Mouse (Mus musculus) intestine, postnatal 0 days (tissue): ENCODE data around the gene Pfkm. TPM values are rescaled to one million over a fixed set of nuclear protein-coding genes. Genes with fewer than 3 reads are reported as not detected.

Source experiments
- ATAC-seq: fragments of 200-750 bp; cut with Nextera tagmentation; 2 replicates; pipeline ENCODE4 v1.8.0; 2017; ENCODE audit warnings: mild to moderate bottlenecking, moderate TSS enrichment, moderate library complexity
- H3K27ac ChIP-seq: fragments of 300-500 bp; sonication (generic); 2 replicates; pipeline ENCODE4 v1.5.1; 2014; ENCODE audit warnings: mild to moderate bottlenecking, low read depth, low read length, moderate library complexity
- H3K27me3 ChIP-seq: fragments of 300-500 bp; sonication (generic); replicated peaks from 2 replicates; pipeline ENCODE4 v1.6.1; 2014; ENCODE audit warnings: low read length, mixed read lengths; ENCODE audit not compliant: control insufficient read depth, insufficient read depth
- H3K36me3 ChIP-seq: fragments of 300-500 bp; sonication (generic); 2 replicates; pipeline ENCODE4 v1.6.1; 2014; ENCODE audit warnings: mild to moderate bottlenecking, moderate library complexity; ENCODE audit not compliant: control insufficient read depth, insufficient read depth
- H3K4me1 ChIP-seq: fragments of 300-500 bp; sonication (generic); replicated peaks from 2 replicates; pipeline ENCODE4 v1.6.1; 2014; ENCODE audit warnings: antibody characterized with exemption, low read length, mixed read lengths; ENCODE audit not compliant: control insufficient read depth, insufficient read depth
- H3K4me2 ChIP-seq: fragments of 300-500 bp; sonication (generic); replicated peaks from 2 replicates; pipeline ENCODE4 v1.6.1; 2014; ENCODE audit warnings: low read depth, mild to moderate bottlenecking, moderate library complexity
- H3K4me3 ChIP-seq: fragments of 300-500 bp; sonication (generic); 2 replicates; pipeline ENCODE4 v1.5.1; 2014; ENCODE audit warnings: low read depth, low read length
- H3K9ac ChIP-seq: fragments of 300-500 bp; sonication (generic); 2 replicates; pipeline ENCODE4 v1.6.1; 2014; ENCODE audit warnings: mild to moderate bottlenecking, low read depth, low read length
- H3K9me3 ChIP-seq: fragments of 300-500 bp; sonication (generic); 2 replicates; pipeline ENCODE4 v1.6.1; 2016; ENCODE audit warnings: mixed run types; ENCODE audit not compliant: control insufficient read depth
- CTCF ChIP-seq: sonication (generic); IDR thresholded peaks from 2 replicates; pipeline ENCODE4 v1.5.1; 2016; ENCODE audit warnings: low read depth, mild to moderate bottlenecking, control low read depth, antibody characterized with exemption, moderate library complexity
- WGBS: fragments of 180-500 bp; shearing (Covaris S2); extraction: QIAGEN DNeasy Blood & Tissue Kit; methylation state at CpG from one replicate; pipeline ENCODE4 v1.1.7; 2014; 5-methylcytosine and 5-hydroxymethylcytosine counted together
- polyA plus RNA-seq: library from polyadenylated mRNA; unstranded; fragments of >200 nt; fragmentation: Nextera tagmentation; extraction: Ambion mirVana; gene quantifications from 2 replicates; pipeline ENCODE4 v1.2.1, GENCODE M21; 2015

Gene Pfkm
- polyA plus RNA-seq, 1 experiment from 2014 or later, result 15.6 TPM

GRCm38 (mm10) chr15:98065881-98066280 is 26.5 kb upstream of the Pfkm start:
- ATAC-seq, result no peak
- TF ChIP-seq CTCF, result no peak
- H3K4me3 ChIP-seq, result no peak overlapping the region
- WGBS, result 95% methylated on average over 5 of the region's 5 CpGs
- H3K4me1 ChIP-seq, result no peaks in the 10 kb centered on the region
- H3K36me3 ChIP-seq, result peaks cover 85% of the 10 kb centered on the region
- H3K27ac ChIP-seq, result no peak overlapping the region
- no peaks in the 10 kb centered on the region for H3K9me3 ChIP-seq
- no peak overlapping the region for H3K9ac ChIP-seq
- H3K27me3 ChIP-seq, result no peaks in the 10 kb centered on the region
- H3K4me2 ChIP-seq, result no peak overlapping the region

DNA sequence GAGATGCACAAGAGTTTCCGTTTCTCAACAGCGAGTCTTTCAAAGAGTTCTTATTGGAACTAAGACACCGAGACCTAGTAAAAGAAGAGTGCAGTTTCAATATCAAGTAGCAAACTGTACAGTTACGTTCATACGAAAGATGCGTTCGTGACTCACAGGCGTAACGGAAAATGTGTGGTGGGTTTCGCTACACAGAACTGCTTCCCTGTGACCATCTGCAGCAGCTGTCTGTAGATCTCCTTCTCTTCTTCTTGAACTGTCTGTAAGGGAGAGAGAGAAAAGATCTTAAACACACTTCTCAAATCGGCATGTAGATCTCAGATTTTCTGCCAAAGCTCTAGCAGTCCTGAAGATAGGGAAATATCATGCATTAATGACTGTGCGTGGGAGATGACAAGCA is 25.8 kb upstream of the Pfkm start:
- no peak overlapping the region for H3K4me2 ChIP-seq
- no peaks in the 10 kb centered on the region for H3K4me1 ChIP-seq
- H3K4me3 ChIP-seq, result no peak overlapping the region
- H3K27ac ChIP-seq, result no peak overlapping the region
- no peak for ATAC-seq
- H3K27me3 ChIP-seq, result no peaks in the 10 kb centered on the region
- peaks cover 80% of the 10 kb centered on the region for H3K36me3 ChIP-seq
- WGBS, result 94% methylated on average over 12 of the region's 12 CpGs
- TF ChIP-seq CTCF, result no peak
- H3K9me3 ChIP-seq, result no peaks in the 10 kb centered on the region
- no peak overlapping the region for H3K9ac ChIP-seq

- Histone ChIP-seq H3K9ac (no peak overlapping the region), H3K27ac (no peak overlapping the region), H3K4me1 (no peaks in the 10 kb centered on the region), H3K4me2 (no peak overlapping the region), H3K9me3 (no peaks in the 10 kb centered on the region), H3K36me3 (peaks cover 77% of the 10 kb centered on the region), H3K27me3 (no peaks in the 10 kb centered on the region), H3K4me3 (no peak overlapping the region)
- 64% methylated on average over 3 of the region's 3 CpGs for WGBS
- TF ChIP-seq CTCF, result no peak
- no peak for ATAC-seq
Observed at GRCm38 (mm10) chr15:98067492-98067891, 24.9 kb upstream of the Pfkm start.

- H3K4me3 ChIP-seq, result no peak overlapping the region
- no peaks in the 10 kb centered on the region for H3K27me3 ChIP-seq
- no peaks in the 10 kb centered on the region for H3K9me3 ChIP-seq
- H3K9ac ChIP-seq, result no peak overlapping the region
- 90% methylated on average over 9 of the region's 9 CpGs for WGBS
- H3K4me2 ChIP-seq, result no peak overlapping the region
- TF ChIP-seq CTCF, result no peak
- H3K4me1 ChIP-seq, result no peaks in the 10 kb centered on the region
- peaks cover 66% of the 10 kb centered on the region for H3K36me3 ChIP-seq
- H3K27ac ChIP-seq, result no peak overlapping the region
- no peak for ATAC-seq
Observed at GRCm38 (mm10) chr15:98068506-98068905, 23.9 kb upstream of the Pfkm start.

DNA sequence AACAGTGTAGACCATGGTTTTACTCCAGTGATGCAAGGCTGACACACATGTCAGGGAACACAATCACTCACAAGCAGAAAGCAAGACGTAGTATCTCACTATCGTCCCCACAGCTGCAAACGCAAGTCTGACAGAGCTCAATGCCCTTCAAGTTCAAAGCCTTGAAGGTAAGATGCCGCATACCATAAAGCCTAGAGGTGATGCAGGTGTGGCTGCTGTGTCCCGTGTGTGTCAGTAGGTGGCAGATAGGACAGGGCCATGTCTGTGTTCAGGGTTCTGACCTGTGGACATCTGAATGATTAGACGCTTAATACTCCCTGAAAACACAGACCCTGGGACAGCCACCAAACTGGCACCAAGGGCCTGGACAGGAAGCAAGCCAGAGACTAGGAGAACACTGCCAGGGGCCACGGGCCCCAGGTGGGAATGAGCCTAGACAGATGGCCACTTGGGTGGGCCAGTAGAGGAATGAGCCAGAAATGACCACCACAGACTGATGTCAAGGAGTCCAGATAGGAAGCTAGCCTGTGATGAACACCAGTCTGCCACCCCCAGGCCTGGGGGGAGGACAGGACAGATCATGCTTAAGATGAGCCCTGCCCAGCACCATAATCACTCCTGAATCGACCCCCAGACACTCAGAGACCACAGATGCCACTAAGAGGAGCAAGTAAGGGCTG is 22.7 kb upstream of the Pfkm start:
- no peaks in the 10 kb centered on the region for H3K27me3 ChIP-seq
- H3K27ac ChIP-seq, result no peak overlapping the region
- H3K4me1 ChIP-seq, result no peaks in the 10 kb centered on the region
- no peak overlapping the region for H3K4me2 ChIP-seq
- peaks cover 65% of the 10 kb centered on the region for H3K36me3 ChIP-seq
- TF ChIP-seq CTCF, result peak; percentile 54
- ATAC-seq, result no peak
- no peaks in the 10 kb centered on the region for H3K9me3 ChIP-seq
- WGBS, result 87% methylated on average over 8 of the region's 8 CpGs
- no peak overlapping the region for H3K4me3 ChIP-seq
- H3K9ac ChIP-seq, result no peak overlapping the region

GRCm38 (mm10) chr15:98070376-98070775 is 22.0 kb upstream of the Pfkm start:
- Histone ChIP-seq H3K27ac (no peak overlapping the region), H3K9me3 (no peaks in the 10 kb centered on the region), H3K4me1 (no peaks in the 10 kb centered on the region), H3K9ac (no peak overlapping the region), H3K27me3 (no peaks in the 10 kb centered on the region), H3K36me3 (peaks cover 66% of the 10 kb centered on the region), H3K4me2 (no peak overlapping the region), H3K4me3 (no peak overlapping the region)
- no peak for TF ChIP-seq CTCF
- no peak for ATAC-seq
- 91% methylated on average over 3 of the region's 3 CpGs for WGBS
